Mouse (Mus musculus): ENCODE results near the gene Card11.

The Card11 gene

DNA sequence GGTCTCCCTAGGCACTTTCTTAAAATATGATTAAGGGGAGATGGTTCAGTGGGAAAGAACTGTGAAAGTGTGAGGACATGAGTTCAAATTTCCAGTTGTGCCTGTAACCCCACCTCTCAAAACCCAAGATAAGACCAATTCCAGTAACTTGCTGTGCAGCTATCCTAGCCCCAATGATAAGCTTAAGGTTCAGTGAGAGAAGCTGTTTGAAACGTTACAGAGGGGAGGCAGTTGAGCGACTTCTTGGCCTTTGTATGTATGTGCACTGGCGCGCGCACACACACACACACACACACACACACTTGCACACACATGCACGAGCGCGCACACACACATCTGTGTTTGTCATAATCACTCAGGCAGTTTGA is 169.3 kb downstream of the Card11 start:
- no peak for DNase-seq

GRCm38 (mm10) chr5:140830314-140831063 is 169.9 kb downstream of the Card11 start, which contains the start of gene Gna12:
Gene Gna12 (minus strand): TSS chr5:140830431.
- peak; percentile 91 for DNase-seq

GRCm38 (mm10) chr5:140829911-140830294 is 170.5 kb downstream of the Card11 start:
- DNase-seq = peak; percentile 44

DNA sequence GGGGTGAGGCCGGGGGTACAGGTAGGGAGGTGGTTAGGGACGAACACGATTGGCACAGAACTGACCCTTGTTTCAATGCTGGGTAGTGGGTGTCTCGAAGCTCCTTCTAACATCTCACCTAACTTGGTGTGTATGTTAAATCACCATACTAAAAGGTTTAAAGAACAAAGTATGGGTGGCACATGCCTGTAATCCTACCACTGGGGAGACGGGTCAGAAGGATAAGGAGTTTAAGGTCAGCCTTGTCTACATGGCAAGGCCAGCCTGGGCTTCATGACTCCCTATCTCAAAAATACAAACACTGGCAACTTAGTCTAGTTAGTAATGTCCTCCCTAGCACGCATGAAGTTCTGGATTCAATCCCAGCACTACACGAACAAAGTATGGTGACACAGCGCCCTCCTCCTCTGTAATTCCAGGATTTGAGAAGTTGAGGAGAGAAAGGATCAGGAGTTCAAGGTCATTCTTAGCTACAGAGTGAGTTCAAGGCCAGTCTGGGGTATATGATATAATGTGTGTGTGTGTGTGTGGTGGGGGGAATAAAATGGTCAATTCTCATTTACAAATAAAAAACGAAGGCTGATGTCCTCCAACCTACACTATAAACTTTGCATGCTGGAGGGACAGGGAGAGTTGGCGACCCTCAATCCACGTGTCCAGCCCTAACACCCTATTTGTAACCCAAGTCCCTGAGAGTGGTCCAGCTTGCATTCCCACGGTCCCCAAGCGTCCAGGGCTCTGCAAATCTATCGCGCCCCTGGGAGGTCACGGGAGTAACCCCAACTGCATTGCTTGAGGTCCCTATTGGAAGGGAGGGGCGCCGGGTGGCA is 171.1 kb downstream of the Card11 start:
- DNase-seq = no peak

- DNase-seq = no peak
Measured at GRCm38 (mm10) chr5:140828363-140828762, 172.0 kb downstream of the Card11 start.

DNA sequence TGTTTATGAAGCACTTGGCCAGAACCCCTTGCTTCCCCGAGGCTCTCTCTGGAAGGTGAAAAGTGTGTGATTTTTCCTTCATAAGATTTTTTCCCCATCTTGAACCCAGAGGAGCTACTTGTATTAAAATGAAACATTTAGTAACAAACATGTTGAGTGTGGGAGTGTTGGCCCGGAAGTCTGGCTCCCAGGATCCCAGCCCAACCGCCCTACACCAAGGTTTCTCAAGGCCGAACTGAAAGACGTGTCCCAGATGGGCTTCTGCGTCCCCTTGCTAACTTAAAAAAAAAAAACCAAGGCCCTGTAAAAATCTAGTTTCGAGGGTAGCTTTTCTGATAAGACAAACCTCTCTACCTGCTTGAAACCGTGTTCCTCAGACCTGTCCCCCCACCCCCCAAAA is 172.5 kb downstream of the Card11 start:
- no peak for DNase-seq

DNA sequence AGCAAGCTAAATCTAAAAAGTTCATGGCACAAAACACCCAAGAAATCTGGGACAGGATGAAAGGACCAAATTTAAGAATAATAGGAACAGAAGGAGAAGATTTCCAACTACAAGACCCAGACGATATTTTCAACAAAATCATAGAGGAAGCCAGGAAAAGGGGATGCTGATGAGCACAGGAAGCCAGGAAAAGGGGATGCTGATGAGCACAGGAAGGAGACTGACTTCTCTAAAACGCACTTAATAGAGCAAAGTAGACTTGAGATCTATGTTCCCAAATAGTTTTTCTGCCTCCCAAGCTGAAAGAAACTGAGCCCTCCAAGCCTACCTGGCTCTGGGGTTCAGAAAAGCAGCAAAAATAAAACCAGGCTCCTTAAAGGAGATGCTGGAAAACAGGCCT is 173.0 kb downstream of the Card11 start:
- DNase-seq = no peak

GRCm38 (mm10) chr5:140826796-140827195 is 173.6 kb downstream of the Card11 start:
- no peak for DNase-seq

GRCm38 (mm10) chr5:140826118-140826517 is 174.3 kb downstream of the Card11 start:
- no peak for DNase-seq

DNA sequence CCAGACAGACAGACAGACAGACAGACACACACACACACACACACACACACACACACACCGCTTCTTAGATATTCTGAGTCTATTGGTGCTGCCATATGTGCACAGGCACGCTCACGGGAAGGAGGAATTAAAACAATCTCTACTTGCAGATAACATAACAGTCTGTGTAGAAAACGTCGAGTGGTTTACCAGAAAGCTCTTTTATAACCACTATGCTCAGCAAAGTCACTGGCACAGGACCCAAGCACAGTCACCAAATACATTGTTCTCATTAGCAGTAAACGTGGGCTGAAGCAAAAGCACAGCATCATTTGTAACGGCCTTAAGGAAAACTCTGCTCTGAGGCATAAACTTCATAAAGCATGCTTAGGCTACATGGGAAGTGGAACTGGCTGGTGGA is 176.3 kb downstream of the Card11 start:
- DNase-seq = no peak

DNA sequence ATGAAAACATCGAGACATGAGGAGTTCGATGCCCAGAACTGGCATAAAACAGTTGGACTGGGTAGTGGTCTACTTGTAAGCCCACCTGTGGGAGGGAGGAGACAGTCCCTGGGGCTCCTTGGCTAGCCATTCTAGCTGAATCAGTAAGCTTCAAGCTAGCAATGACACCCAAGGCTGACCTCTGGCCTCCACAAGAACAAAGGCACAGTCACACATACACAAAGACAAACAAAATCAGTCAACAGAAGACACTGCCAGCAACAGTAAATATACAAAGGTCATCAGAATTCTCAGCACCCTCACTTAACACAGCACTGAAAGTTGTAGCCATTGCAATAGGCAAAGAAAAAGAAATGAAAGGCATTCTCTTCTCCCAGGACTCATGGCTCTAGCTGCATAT is 177.0 kb downstream of the Card11 start:
- DNase-seq = no peak
